Mouse (Mus musculus): ENCODE measurements around the gene Casp2. TPM values are rescaled to one million over a fixed set of nuclear protein-coding genes. Genes with fewer than 3 reads are reported as not detected.

The Casp2 gene
- total and polyA plus RNA-seq, 2 experiments from 2014 or later, result 24.7 to 54.0 TPM

DNA sequence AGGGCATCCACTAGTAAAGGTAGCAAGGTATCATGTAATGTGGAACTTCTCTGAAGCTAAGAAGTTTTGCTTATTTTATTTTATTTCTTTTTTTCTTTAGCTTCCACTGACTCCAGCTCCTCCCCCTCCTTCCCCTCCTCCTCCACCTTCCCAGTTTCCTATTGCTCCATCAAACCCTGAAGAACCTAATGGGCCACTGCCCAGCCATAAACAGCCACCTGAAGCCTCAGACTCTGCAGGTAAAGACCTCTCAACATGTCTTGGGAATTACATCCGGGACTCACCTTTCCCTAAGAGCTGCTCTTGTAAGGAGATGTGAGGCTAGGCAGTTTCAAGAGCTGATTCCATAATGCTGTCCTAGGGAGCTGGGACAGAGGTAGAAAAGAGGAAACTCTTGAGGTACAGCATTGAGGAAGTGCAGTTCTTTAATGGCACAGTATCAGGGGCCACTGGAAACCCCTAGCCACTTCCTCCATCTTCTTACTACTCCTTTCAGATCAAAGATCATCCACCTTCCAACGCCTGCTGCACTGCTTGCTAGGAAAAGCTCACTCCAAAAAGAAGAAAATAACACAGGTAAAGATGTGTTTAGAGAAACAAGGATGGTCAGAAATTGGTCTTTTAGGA lies 45.8 kb downstream of the Casp2 start:
- no peak overlapping the region for H3K4me2 ChIP-seq (ENCODE audit: low read depth)
- no peaks in the 10 kb centered on the region for H3K9me3 ChIP-seq (ENCODE audit: low read length)
- TF ChIP-seq CTCF (IDR thresholded peaks at IDR 0.05; ENCODE audit: low read depth), result no peak
- no peak for ATAC-seq
- WGBS, result 93% methylated on average over 2 of the region's 2 CpGs
- peaks cover 22% of the 10 kb centered on the region; the same call in 1 of the 2 replicates for H3K36me3 ChIP-seq (ENCODE audit: insufficient read depth)
- no peaks in the 10 kb centered on the region for H3K27me3 ChIP-seq (ENCODE audit: insufficient read depth, low read length)
- no peaks in the 10 kb centered on the region for H3K4me1 ChIP-seq (ENCODE audit: insufficient read depth)
- H3K9ac ChIP-seq, result no peak overlapping the region
- DNase-seq, result no peak
- H3K27ac ChIP-seq (ENCODE audit: low read depth, low read length), result no peak overlapping the region
- H3K4me3 ChIP-seq (ENCODE audit: low read depth, low read length), result no peak overlapping the region

DNA sequence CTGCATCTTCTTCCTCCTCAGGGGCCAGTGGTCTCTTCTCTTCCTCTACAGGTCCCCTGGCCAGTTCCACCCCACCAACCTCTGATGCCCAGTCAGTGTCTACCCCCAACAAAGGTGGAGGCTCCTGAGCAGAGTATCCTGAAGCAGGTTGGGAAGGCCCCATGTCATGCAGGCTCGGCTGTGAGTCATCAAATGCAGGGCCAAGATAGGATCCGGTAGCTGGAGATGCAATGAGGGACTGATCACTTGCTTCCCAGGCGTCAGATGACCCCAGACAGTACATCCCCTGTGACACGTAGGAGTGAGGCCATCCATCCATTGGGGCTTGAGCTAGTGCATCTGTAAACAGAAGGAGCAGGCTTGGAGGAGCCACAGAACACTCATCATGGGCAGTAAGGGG lies 53.5 kb downstream of the Casp2 start:
- no peak overlapping the region for H3K27ac ChIP-seq (ENCODE audit: low read depth, low read length)
- H3K9ac ChIP-seq, result no peak overlapping the region
- TF ChIP-seq CTCF (IDR thresholded peaks at IDR 0.05; ENCODE audit: low read depth), result no peak
- ATAC-seq, result no peak
- 90% methylated on average over 4 of the region's 4 CpGs for WGBS
- H3K36me3 ChIP-seq (ENCODE audit: insufficient read depth), result peaks cover 38% of the 10 kb centered on the region
- H3K9me3 ChIP-seq (ENCODE audit: low read length), result no peaks in the 10 kb centered on the region
- no peaks in the 10 kb centered on the region for H3K4me1 ChIP-seq (ENCODE audit: insufficient read depth)
- no peaks in the 10 kb centered on the region for H3K27me3 ChIP-seq (ENCODE audit: insufficient read depth, low read length)
- no peak for DNase-seq
- H3K4me3 ChIP-seq (ENCODE audit: low read depth, low read length), result no peak overlapping the region
- H3K4me2 ChIP-seq (ENCODE audit: low read depth), result no peak overlapping the region

DNA sequence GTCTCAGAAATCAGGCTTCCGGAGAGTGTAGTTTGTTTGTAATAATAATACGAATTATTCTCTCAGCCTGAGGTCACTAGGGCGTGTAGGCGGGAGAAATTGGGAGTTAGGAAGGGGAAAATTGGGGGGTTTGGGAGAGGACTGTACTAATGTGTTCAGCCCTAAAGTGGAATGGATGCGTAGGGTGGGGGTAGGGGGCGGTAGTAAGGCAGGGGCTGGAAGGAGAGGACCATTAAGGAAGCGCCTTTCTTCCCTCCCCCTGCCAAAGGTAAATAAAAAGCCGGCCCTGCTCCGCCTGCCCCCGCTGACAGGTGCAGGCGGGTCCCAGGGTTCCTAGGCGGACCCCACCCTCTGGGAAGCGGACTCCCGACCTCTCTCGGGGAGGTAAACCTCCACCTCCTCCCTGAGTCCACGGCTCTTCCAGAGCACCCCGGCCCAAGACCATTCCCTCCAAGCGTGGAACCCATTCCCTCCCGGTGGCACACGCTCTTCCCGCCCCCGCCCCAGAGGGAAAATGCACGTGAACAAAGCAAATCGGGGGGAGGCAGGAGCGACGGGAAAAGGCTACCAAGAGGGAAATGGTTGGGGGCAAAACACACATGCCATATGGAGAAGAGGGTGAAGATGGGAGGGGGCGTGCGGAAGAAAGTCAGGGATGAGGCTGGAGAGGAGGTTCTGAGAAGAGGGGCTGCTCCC lies 58.7 kb downstream of the Casp2 start:
- peak; percentile 44 for ATAC-seq
- no peaks in the 10 kb centered on the region for H3K4me1 ChIP-seq (ENCODE audit: insufficient read depth)
- no peaks in the 10 kb centered on the region for H3K9me3 ChIP-seq (ENCODE audit: low read length)
- H3K4me2 ChIP-seq (ENCODE audit: low read depth), result peak overlapping the region; percentile 88
- TF ChIP-seq CTCF (IDR thresholded peaks at IDR 0.05; ENCODE audit: low read depth), result peak; percentile 22; the same call in 1 of the 2 replicates
- H3K27me3 ChIP-seq (ENCODE audit: insufficient read depth, low read length), result no peaks in the 10 kb centered on the region
- H3K36me3 ChIP-seq (ENCODE audit: insufficient read depth), result peaks cover 7% of the 10 kb centered on the region
- H3K4me3 ChIP-seq (ENCODE audit: low read depth, low read length), result peak overlapping the region; percentile 82
- 3% methylated on average over 28 of the region's 28 CpGs for WGBS
- peak overlapping the region; percentile 82 for H3K9ac ChIP-seq
- DNase-seq, result peak; percentile 60
- H3K27ac ChIP-seq (ENCODE audit: low read depth, low read length), result peak overlapping the region; percentile 80

DNA sequence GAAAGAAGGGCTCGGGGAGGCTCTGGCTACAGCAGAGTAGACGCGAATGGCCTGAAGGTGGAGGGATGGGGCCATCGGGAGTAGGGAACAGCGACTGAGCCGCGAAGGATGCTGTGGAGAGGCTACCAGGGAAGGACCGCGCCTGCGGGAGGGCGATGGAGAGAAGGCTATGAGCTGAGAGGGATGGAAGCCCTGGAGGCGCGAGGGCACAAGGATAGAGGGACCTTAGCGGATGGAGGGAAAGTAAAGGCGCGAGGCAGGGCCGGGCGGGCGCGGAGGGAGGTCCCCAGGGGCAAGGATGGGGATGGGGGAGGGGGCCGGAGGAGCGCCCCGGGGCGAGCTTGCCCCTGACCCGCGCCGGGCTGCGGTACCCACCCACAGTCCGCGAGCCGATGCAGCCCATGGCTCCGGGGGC lies 59.3 kb downstream of the Casp2 start:
- Histone ChIP-seq H3K4me3 (ENCODE audit: low read depth, low read length) (peak overlapping the region; percentile 82), H3K36me3 (ENCODE audit: insufficient read depth) (peaks cover 3% of the 10 kb centered on the region; the same call in 1 of the 2 replicates), H3K9ac (peak overlapping the region; percentile 82), H3K9me3 (ENCODE audit: low read length) (no peaks in the 10 kb centered on the region), H3K27me3 (ENCODE audit: insufficient read depth, low read length) (no peaks in the 10 kb centered on the region), H3K4me2 (ENCODE audit: low read depth) (peak overlapping the region; percentile 88), H3K27ac (ENCODE audit: low read depth, low read length) (peak overlapping the region; percentile 80), H3K4me1 (ENCODE audit: insufficient read depth) (no peaks in the 10 kb centered on the region)
- ATAC-seq (peak; percentile 65), DNase-seq (peak; percentile 67)
- TF ChIP-seq CTCF (IDR thresholded peaks at IDR 0.05; ENCODE audit: low read depth), result peak; percentile 25
- 7% methylated on average over 24 of the region's 32 CpGs for WGBS

DNA sequence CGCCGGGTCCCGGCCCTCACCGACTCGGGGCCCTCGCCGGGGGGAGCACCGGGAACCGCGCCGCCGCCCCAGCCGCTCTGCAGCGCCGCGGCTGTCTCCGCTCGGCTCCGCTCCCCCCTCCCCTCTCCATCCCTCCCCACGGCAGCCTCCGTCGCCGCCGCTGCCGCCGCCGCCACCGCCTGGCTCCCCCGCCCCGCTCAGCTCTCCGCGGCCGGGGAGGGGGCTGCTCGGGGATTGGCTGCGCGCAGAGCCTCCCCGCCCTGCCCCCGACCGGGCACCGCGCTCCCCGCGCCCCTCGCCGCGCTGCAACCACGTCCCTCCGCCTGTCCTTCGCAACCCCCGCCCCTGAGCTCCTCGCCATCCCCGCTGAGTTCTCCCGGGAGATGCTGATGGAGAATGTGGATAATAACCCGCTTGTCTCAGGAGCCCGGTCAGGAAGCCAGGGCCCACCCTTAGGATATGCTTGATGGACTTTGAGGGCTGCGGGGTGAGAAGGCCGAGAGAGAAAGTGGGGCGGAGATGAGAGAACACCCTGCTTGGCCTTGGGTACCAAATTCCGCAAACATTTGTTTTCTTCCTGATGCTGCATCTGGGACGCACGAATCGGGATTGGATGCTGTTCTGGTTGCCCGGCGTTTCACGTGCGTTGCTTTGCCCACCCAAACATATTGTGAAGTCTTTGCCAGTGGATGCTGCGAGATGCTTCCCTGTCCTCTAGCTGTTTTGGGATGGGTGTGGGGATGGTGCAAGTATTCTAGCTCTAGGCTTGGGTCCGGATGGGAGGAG lies 59.9 kb downstream of the Casp2 start, which contains the start of gene Fam131b:
Fam131b (minus strand) TSS at position 162 of the 786 bp plus-strand sequence.
- H3K9me3 ChIP-seq (ENCODE audit: low read length), result no peaks in the 10 kb centered on the region
- H3K27me3 ChIP-seq (ENCODE audit: insufficient read depth, low read length), result no peaks in the 10 kb centered on the region
- ATAC-seq (peak; percentile 92), DNase-seq (peak; percentile 86)
- 1% methylated on average over 41 of the region's 68 CpGs for WGBS
- peak within 1 kb of the TSS; percentile 82 for H3K9ac ChIP-seq
- H3K4me1 ChIP-seq (ENCODE audit: insufficient read depth), result no peaks in the 10 kb centered on the region
- peaks cover 3% of the 10 kb centered on the region; the same call in 1 of the 2 replicates for H3K36me3 ChIP-seq (ENCODE audit: insufficient read depth)
- TF ChIP-seq CTCF (IDR thresholded peaks at IDR 0.05; ENCODE audit: low read depth), result no peak
- peak within 1 kb of the TSS; percentile 80 for H3K27ac ChIP-seq (ENCODE audit: low read depth, low read length)
- peak within 1 kb of the TSS; percentile 88 for H3K4me2 ChIP-seq (ENCODE audit: low read depth)
- peak within 1 kb of the TSS; percentile 82 for H3K4me3 ChIP-seq (ENCODE audit: low read depth, low read length)

DNA sequence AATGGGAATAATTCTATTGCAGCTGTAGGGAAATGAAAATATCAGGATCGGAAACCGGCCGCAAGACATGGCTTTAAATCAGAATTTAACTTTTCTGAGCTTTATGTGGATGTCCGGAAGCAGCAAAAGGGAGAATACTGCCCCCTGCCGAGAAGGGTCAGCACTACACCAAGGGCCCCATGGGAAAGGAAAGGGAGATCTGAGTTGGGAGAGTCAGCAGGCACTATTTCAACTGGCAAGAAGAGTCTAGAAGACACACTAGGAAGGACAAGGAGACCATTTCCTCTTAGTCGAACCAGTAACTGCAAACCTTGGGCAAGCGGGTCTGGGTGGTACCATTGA lies 60.5 kb downstream of the Casp2 start:
- DNase-seq, result no peak
- Histone ChIP-seq H3K27me3 (ENCODE audit: insufficient read depth, low read length) (no peaks in the 10 kb centered on the region), H3K4me1 (ENCODE audit: insufficient read depth) (no peaks in the 10 kb centered on the region), H3K4me3 (ENCODE audit: low read depth, low read length) (peak overlapping the region; percentile 82), H3K4me2 (ENCODE audit: low read depth) (peak overlapping the region; percentile 88), H3K27ac (ENCODE audit: low read depth, low read length) (peak overlapping the region; percentile 80; the same call in 1 of the 2 replicates), H3K9me3 (ENCODE audit: low read length) (no peaks in the 10 kb centered on the region), H3K36me3 (ENCODE audit: insufficient read depth) (no peaks in the 10 kb centered on the region), H3K9ac (peak overlapping the region; percentile 82)
- WGBS, result under 1% methylated on average over 7 of the region's 7 CpGs
- ATAC-seq, result peak; percentile 5; the same call in 1 of the 2 replicates
- TF ChIP-seq CTCF (IDR thresholded peaks at IDR 0.05; ENCODE audit: low read depth), result peak; percentile 75

All from forebrain, postnatal 0 days (tissue).